Mouse (Mus musculus) neural tube, embryonic 14.5 days (tissue): ENCODE results near the gene Rem2. TPM values are rescaled to one million over a fixed set of nuclear protein-coding genes. Genes with fewer than 3 reads are reported as not detected.

Source experiments
- ATAC-seq: fragments of 200-750 bp; cut with Nextera tagmentation; 2 replicates; pipeline ENCODE4 v1.8.0; 2017; ENCODE audit warnings: low read depth, mild to moderate bottlenecking, moderate TSS enrichment, moderate library complexity
- H3K27ac ChIP-seq: fragments of 300-500 bp; sonication (generic); 2 replicates; pipeline ENCODE4 v1.5.1; 2014; ENCODE audit warnings: low read depth, mild to moderate bottlenecking, control low read depth, low read length, moderate library complexity, mixed read lengths
- H3K27me3 ChIP-seq: fragments of 300-500 bp; sonication (generic); 2 replicates; pipeline ENCODE4 v1.6.1; 2014; ENCODE audit warnings: low read length; ENCODE audit not compliant: control insufficient read depth, insufficient read depth
- H3K36me3 ChIP-seq: fragments of 300-500 bp; sonication (generic); 2 replicates; pipeline ENCODE4 v1.6.1; 2014; ENCODE audit warnings: low read length, mixed read lengths; ENCODE audit not compliant: control insufficient read depth, insufficient read depth
- H3K4me1 ChIP-seq: fragments of 300-500 bp; sonication (generic); 2 replicates; pipeline ENCODE4 v1.6.1; 2014; ENCODE audit warnings: low read length; ENCODE audit not compliant: control insufficient read depth, insufficient read depth
- H3K4me2 ChIP-seq: fragments of 300-500 bp; sonication (generic); 2 replicates; pipeline ENCODE4 v1.6.1; 2014; ENCODE audit warnings: mild to moderate bottlenecking, low read depth, low read length, control low read depth
- H3K4me3 ChIP-seq: fragments of 300-500 bp; sonication (generic); 2 replicates; pipeline ENCODE4 v1.5.1; 2014; ENCODE audit warnings: low read depth, low read length, control low read depth, mixed read lengths
- H3K9ac ChIP-seq: fragments of 300-500 bp; sonication (generic); replicated peaks from 2 replicates; pipeline ENCODE4 v1.6.1; 2014; ENCODE audit warnings: low read depth, mild to moderate bottlenecking, control low read depth, low read length, mixed read lengths
- H3K9me3 ChIP-seq: fragments of 300-500 bp; sonication (generic); 2 replicates; pipeline ENCODE4 v1.6.1; 2016; ENCODE audit warnings: low read length; ENCODE audit not compliant: control insufficient read depth
- WGBS: fragments of 180-500 bp; shearing (Covaris S2); extraction: QIAGEN DNeasy Blood & Tissue Kit; methylation state at CpG from one replicate; pipeline ENCODE4 v1.1.7; 2014; 5-methylcytosine and 5-hydroxymethylcytosine counted together
- polyA plus RNA-seq: library from polyadenylated mRNA; unstranded; fragments of >200 nt; fragmentation: Nextera tagmentation; extraction: Ambion mirVana; gene quantifications from 2 replicates; pipeline ENCODE4 v1.2.1, GENCODE M21; 2014

The Rem2 gene
- polyA plus RNA-seq, 1 experiment from 2014 or later = 42.1 TPM

DNA sequence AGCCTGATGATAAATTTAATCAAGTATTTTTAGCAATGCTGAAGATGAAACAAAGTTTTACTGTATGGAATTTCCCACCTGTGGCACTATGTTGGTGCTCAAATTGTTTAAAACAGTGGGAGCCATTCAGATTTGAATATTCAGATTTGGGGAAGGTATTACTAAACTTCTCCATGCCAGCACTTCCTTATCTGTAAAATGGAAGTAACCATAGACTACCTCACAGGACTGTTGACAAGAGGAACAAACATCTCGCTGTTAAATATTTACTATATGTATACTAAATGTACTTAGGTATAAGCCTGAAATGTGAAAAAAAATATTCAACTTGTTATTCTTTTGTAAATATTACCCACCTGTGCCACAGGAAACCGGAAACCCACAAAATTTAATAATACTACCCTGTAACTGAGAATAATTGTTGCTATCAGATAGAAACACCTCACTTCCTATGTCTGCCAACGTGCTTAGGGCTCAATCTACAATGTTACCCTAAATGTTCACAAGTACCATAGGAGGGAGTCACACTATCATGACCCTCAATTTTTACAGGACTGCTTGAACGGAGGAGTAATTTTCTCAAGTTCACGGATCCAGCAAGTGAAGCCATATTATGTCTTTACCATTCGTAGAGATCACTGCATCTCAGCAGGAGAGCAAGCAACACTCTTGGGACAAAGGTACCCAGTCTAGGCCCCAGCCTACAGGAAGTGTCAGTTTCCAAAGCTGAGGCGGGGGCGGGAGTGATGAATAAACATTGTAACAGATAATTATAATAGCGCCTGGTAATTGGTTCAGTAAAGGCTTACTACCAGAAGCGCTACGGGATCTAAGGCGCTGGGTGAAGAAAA is 12.6 kb upstream of the Rem2 start:
- Histone ChIP-seq H3K27me3 (no peaks in the 10 kb centered on the region), H3K27ac (peak overlapping the region; percentile 62), H3K4me1 (no peaks in the 10 kb centered on the region), H3K4me2 (peak overlapping the region; percentile 83), H3K9ac (peak overlapping the region; percentile 70), H3K9me3 (no peaks in the 10 kb centered on the region), H3K4me3 (peak overlapping the region; percentile 89), H3K36me3 (peaks cover 2% of the 10 kb centered on the region; the same call in 1 of the 2 replicates)
- peak; percentile 34 for ATAC-seq
- WGBS = 16% methylated on average over 12 of the region's 12 CpGs

DNA sequence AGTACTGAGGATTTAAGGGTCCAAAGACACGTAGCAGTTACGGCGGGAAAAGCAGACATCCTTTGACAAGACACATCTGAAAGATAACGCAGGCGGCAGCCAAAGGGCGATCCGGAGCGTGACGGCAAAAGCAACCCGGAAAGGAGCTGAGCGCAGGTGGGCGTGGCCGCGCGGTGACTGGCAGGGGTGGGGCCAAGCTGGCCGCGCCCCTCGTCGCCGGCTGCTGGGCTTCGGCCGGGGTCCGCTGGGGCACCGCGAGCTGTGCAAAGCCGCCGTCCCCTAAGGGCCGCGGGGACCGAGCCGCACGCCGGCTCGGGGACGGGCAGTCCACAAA is 12.0 kb upstream of the Rem2 start, which contains the start of gene Lrp10:
Gene Lrp10 (plus strand): TSS at position 179 of the 334 bp plus-strand sequence.
- no peaks in the 10 kb centered on the region for H3K4me1 ChIP-seq
- no peaks in the 10 kb centered on the region for H3K9me3 ChIP-seq
- peak within 1 kb of the TSS; percentile 62 for H3K27ac ChIP-seq
- H3K4me3 ChIP-seq = peak within 1 kb of the TSS; percentile 89
- peak; percentile 92 for ATAC-seq
- H3K4me2 ChIP-seq = peak within 1 kb of the TSS; percentile 83
- H3K27me3 ChIP-seq = no peaks in the 10 kb centered on the region
- peak within 1 kb of the TSS; percentile 70 for H3K9ac ChIP-seq
- H3K36me3 ChIP-seq = peaks cover 7% of the 10 kb centered on the region; the same call in 1 of the 2 replicates
- 0% methylated on average over 35 of the region's 35 CpGs for WGBS

DNA sequence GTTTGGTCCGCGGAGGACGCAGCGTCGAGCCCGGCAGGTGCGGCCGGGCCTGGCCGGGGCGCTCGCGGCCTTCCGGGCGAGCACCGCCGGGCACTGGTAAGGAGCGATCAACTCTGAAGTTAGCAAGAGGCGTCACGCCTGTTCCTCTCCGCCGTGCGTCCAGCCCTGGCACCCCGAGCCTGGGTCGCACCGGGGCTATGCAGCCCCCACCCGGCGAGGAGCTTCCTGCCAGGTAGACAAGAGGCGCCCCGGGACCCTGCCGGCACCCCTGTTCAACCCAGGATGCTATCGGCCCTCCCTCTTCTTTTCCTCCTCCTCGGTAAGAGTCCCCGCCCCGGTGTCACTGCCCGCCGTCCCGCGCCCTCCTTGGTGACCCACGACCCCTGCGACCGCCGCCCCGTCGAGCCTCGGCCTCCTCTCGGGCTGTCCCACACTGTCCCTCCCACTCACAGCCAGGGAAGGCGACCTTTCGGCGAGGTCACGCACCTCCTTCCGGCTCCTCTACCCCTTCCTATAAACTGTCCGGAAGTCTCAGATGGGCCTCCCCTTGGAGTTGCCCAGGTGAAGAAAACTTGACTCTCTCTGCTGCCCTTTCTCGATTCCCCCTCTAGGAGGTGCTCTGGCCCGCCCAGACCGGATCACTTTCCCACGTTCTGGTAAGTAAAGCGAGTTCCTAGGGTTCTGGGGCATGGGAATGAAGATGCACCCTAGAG is 11.5 kb upstream of the Rem2 start:
- Histone ChIP-seq H3K4me2 (peak overlapping the region; percentile 83), H3K27ac (peak overlapping the region; percentile 62; the same call in 1 of the 2 replicates), H3K36me3 (peaks cover 12% of the 10 kb centered on the region), H3K27me3 (no peaks in the 10 kb centered on the region), H3K9me3 (no peaks in the 10 kb centered on the region), H3K4me3 (peak overlapping the region; percentile 89), H3K9ac (peak overlapping the region; percentile 70), H3K4me1 (no peaks in the 10 kb centered on the region)
- under 1% methylated on average over 53 of the region's 57 CpGs for WGBS
- ATAC-seq = peak; percentile 79

DNA sequence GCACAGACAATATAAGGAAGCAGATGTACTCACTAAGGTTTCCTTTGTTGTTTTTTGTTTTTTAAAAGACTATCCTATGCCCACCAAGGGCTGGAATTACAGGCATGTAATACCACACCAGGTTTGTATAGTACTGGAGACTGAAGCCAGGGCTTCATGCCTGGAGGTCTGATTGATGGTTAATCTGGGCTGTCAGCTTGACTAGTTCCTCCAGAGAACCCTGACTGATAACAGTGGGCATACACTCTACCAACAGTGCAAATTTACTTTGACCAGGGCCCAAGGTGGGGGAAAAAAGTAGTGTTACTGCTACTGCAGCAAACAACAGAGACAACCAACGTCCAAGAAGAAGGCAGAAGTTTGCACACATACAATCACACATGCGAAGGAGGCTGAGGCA is 4.4 kb upstream of the Rem2 start:
- WGBS = 81% methylated on average over 2 of the region's 2 CpGs
- H3K4me2 ChIP-seq = no peak overlapping the region
- H3K36me3 ChIP-seq = peaks cover 18% of the 10 kb centered on the region
- no peak for ATAC-seq
- peaks cover 5% of the 10 kb centered on the region; the same call in 1 of the 2 replicates for H3K4me1 ChIP-seq
- H3K9ac ChIP-seq = no peak overlapping the region
- H3K27me3 ChIP-seq = no peaks in the 10 kb centered on the region
- no peaks in the 10 kb centered on the region for H3K9me3 ChIP-seq
- H3K4me3 ChIP-seq = no peak overlapping the region
- H3K27ac ChIP-seq = no peak overlapping the region

DNA sequence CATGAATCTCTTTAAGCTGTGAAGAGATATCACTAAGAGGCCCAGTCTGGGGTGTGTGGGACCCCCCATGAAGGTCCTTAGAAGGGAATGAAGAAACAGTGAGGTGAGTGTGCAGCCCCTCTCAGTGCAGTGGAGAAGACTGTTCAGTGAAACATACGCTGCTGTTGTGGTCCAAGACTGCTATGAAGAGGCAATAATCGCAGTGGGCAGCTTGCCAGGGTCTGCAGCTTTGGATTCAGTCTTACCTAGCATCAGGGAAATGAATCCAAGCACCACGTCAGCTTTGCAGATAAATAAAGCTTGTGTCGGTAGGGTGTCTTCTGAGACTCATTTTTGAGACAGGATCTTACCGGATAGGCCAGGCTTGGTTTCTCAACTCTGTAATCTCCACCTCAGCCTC is 3.2 kb upstream of the Rem2 start:
- Histone ChIP-seq H3K4me2 (no peak overlapping the region), H3K9me3 (no peaks in the 10 kb centered on the region), H3K27me3 (no peaks in the 10 kb centered on the region), H3K9ac (no peak overlapping the region), H3K4me3 (no peak overlapping the region), H3K27ac (no peak overlapping the region), H3K36me3 (peaks cover 18% of the 10 kb centered on the region), H3K4me1 (peaks cover 15% of the 10 kb centered on the region)
- no peak for ATAC-seq
- WGBS = 52% methylated on average over 5 of the region's 5 CpGs

DNA sequence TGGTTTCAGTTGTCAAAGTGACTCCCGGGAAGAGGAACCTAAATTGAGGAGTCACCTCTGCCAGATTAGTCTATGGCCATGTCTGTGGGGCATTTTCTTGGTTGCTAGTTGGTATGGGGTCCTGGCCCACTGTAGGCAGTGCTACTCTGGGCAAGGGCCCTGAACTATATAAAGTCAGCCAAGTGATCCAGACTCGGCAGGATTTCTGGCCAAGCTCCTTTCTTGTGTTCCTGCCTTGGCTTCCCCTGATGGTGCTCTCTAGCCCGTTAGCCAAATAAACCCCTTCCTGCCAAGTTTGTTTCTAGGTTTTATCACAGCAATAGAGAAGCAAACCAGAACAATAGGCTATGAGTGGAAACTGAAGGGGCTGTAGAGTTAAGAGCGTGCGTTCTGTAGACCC is 1.2 kb upstream of the Rem2 start:
- Histone ChIP-seq H3K27me3 (peaks cover 3% of the 10 kb centered on the region; the same call in 1 of the 2 replicates), H3K4me2 (no peak overlapping the region), H3K9ac (no peak overlapping the region), H3K36me3 (peaks cover 3% of the 10 kb centered on the region; the same call in 1 of the 2 replicates), H3K9me3 (no peaks in the 10 kb centered on the region), H3K27ac (no peak overlapping the region), H3K4me1 (peaks cover 24% of the 10 kb centered on the region), H3K4me3 (no peak overlapping the region)
- no peak for ATAC-seq
- WGBS = 74% methylated on average over 5 of the region's 5 CpGs

DNA sequence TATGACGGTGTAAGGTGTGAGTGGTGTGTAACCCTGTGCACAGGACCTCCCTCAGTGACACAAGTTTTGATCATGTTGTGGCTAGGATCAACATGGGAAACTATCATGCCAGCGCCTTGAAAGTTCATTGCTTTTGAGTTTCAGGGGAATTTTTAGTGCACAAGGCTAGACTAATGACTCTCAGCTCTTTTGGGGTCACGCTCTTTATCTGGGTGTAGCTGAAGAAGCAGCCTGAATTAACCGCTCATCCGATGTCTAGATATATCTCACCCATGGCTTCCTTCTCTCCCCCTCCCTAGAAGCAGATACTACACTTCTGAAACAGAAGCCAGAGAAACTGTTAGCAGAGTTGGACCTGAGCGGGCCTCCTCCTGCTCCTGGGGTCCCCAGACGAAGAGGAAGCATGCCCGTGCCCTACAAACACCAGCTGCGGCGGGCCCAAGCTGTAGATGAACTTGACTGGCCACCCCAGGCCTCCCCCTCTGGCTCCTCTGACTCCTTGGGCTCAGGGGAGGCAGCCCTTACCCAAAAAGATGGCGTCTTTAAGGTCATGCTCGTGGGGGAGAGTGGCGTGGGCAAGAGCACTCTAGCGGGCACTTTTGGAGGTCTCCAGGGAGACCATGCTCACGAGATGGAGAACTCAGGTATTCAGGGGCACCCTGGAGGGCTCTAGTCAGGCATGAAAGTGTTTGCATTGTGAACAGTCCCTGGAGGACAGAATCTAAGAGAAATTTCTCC is 1.4 kb downstream of the Rem2 start:
- ATAC-seq = no peak
- no peak overlapping the region for H3K27ac ChIP-seq
- WGBS = 64% methylated on average over 15 of the region's 15 CpGs
- peaks cover 25% of the 10 kb centered on the region for H3K4me1 ChIP-seq
- peak overlapping the region; percentile 81 for H3K4me2 ChIP-seq
- no peaks in the 10 kb centered on the region for H3K36me3 ChIP-seq
- H3K9ac ChIP-seq = peak overlapping the region; percentile 81
- H3K9me3 ChIP-seq = no peaks in the 10 kb centered on the region
- H3K27me3 ChIP-seq = peaks cover 3% of the 10 kb centered on the region; the same call in 1 of the 2 replicates
- peak overlapping the region; percentile 63 for H3K4me3 ChIP-seq

DNA sequence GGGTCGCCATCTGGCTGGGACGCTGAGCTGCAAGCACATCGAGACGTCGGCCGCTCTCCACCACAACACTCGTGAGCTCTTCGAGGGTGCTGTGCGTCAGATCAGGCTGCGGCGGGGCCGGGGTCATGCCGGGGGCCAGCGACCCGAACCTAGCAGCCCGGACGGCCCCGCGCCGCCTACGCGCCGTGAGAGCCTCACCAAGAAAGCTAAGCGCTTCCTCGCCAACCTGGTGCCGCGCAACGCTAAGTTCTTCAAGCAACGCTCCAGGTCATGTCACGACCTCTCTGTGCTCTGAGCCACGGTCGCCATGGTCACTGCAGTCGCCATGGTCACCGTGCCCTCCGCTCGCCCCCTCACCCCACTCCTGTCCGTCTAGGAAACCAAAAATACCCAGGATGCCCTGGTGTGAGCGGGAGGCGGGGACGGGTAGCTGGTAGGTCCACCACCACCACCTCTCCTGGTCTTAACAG is 3.6 kb downstream of the Rem2 start:
- peaks cover 25% of the 10 kb centered on the region for H3K4me1 ChIP-seq
- ATAC-seq = no peak
- H3K4me2 ChIP-seq = peak overlapping the region; percentile 50
- H3K9me3 ChIP-seq = no peaks in the 10 kb centered on the region
- H3K27me3 ChIP-seq = peaks cover 3% of the 10 kb centered on the region; the same call in 1 of the 2 replicates
- 3% methylated on average over 40 of the region's 40 CpGs for WGBS
- peak overlapping the region; percentile 10; the same call in 1 of the 2 replicates for H3K4me3 ChIP-seq
- H3K9ac ChIP-seq = peak overlapping the region; percentile 39
- no peak overlapping the region for H3K27ac ChIP-seq
- no peaks in the 10 kb centered on the region for H3K36me3 ChIP-seq
